Mouse (Mus musculus) midbrain, embryonic 14.5 days (tissue): ENCODE results near the gene Tmem41a. TPM values are rescaled to one million over a fixed set of nuclear protein-coding genes. Genes with fewer than 3 reads are reported as not detected.

Experiments used
- ATAC-seq: fragments of 200-750 bp; cut with Nextera tagmentation; 2 replicates; pipeline ENCODE4 v1.8.0; 2017; ENCODE audit warnings: moderate number of reproducible peaks, moderate library complexity; ENCODE audit not compliant: low FRiP score, low TSS enrichment
- DNase-seq: peaks from one replicate; pipeline ENCODE4 v3.0.0-alpha.2; 2015
- H3K27ac ChIP-seq: fragments of 300-500 bp; sonication (generic); replicated peaks from 2 replicates; pipeline ENCODE4 v1.5.1; 2014; ENCODE audit warnings: mild to moderate bottlenecking, low read depth, low read length, moderate library complexity
- H3K27me3 ChIP-seq: fragments of 300-500 bp; sonication (generic); 2 replicates; pipeline ENCODE4 v1.6.1; 2014; ENCODE audit warnings: low read length, control low read depth, mixed read lengths; ENCODE audit not compliant: control insufficient read depth, insufficient read depth
- H3K36me3 ChIP-seq: fragments of 300-500 bp; sonication (generic); 2 replicates; pipeline ENCODE4 v1.6.1; 2014; ENCODE audit warnings: low read length, control low read depth; ENCODE audit not compliant: control insufficient read depth, insufficient read depth
- H3K4me1 ChIP-seq: fragments of 300-500 bp; sonication (generic); 2 replicates; pipeline ENCODE4 v1.6.1; 2014; ENCODE audit warnings: mild to moderate bottlenecking, antibody characterized with exemption, low read length, control low read depth; ENCODE audit not compliant: control insufficient read depth, insufficient read depth
- H3K4me2 ChIP-seq: fragments of 300-500 bp; sonication (generic); 2 replicates; pipeline ENCODE4 v1.6.1; 2014; ENCODE audit warnings: mild to moderate bottlenecking, low read length, moderate library complexity
- H3K4me3 ChIP-seq: fragments of 300-500 bp; sonication (generic); replicated peaks from 2 replicates; pipeline ENCODE4 v1.5.1; 2014; ENCODE audit warnings: low read depth, low read length
- H3K9ac ChIP-seq: fragments of 300-500 bp; sonication (generic); replicated peaks from 2 replicates; pipeline ENCODE4 v1.6.1; 2014; ENCODE audit warnings: mild to moderate bottlenecking, low read length, moderate library complexity
- H3K9me3 ChIP-seq: fragments of 300-500 bp; sonication (generic); 2 replicates; pipeline ENCODE4 v1.6.1; 2016; ENCODE audit warnings: low read length, control low read depth, mixed read lengths; ENCODE audit not compliant: control insufficient read depth
- WGBS: fragments of 180-500 bp; shearing (Covaris S2); extraction: QIAGEN DNeasy Blood & Tissue Kit; methylation state at CpG from one replicate; pipeline ENCODE4 v1.1.7; 2014; 5-methylcytosine and 5-hydroxymethylcytosine counted together
- polyA plus RNA-seq: library from polyadenylated mRNA; unstranded; fragments of >200 nt; fragmentation: Nextera tagmentation; extraction: Ambion mirVana; gene quantifications from 2 replicates; pipeline ENCODE4 v1.2.1, GENCODE M21; 2014

Tmem41a gene
- polyA plus RNA-seq, 1 experiment from 2014 or later, result 40.7 TPM

DNA sequence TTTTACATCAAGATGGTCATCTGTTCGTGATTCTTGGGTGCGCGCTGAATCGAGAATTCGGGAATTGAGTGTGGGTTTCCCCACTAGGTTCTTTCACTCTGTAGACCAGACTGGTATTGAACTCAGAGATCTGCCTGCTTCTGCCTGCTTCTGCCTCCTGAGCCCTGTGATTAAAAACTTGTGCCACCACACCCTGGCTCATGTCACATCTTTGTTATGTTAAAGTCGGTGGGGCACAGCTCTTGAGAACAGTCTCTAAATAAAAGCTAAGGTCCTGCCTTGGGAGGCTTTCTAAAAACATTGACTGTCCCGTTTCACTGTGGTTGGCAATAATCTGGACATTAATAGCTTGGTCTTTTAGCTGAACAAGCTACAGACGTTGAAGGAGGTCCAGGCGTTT is 35.8 kb upstream of the Tmem41a start:
- Histone ChIP-seq H3K36me3 (no peaks in the 10 kb centered on the region), H3K4me3 (no peak overlapping the region), H3K9ac (no peak overlapping the region), H3K9me3 (no peaks in the 10 kb centered on the region), H3K27ac (no peak overlapping the region), H3K4me1 (no peaks in the 10 kb centered on the region), H3K4me2 (no peak overlapping the region), H3K27me3 (no peaks in the 10 kb centered on the region)
- ATAC-seq (no peak), DNase-seq (no peak)
- 97% methylated on average over 9 of the region's 9 CpGs for WGBS

DNA sequence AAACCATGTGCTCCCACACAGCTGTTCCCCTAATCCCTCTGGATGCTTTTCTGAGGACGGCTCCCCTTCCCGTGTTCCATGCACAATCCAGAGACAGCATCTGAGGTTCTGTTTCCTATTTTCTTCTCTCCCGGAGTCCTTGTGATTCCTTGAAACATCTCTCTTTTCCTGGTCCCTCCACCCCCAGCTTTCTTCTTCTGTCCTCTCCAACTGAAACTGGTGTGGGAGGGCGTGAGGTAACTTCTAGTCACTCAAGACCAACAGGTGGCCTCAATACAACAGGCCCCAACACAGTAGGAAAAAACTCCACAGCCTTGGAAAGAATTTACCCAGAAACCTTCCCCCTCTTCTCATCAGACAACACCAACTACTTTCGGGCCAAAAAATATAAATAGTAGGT is 30.0 kb upstream of the Tmem41a start:
- no peaks in the 10 kb centered on the region for H3K27me3 ChIP-seq
- no peak overlapping the region for H3K27ac ChIP-seq
- H3K9me3 ChIP-seq, result no peaks in the 10 kb centered on the region
- 81% methylated on average over 5 of the region's 5 CpGs for WGBS
- no peak overlapping the region for H3K4me3 ChIP-seq
- H3K9ac ChIP-seq, result no peak overlapping the region
- ATAC-seq, result no peak
- H3K4me2 ChIP-seq, result no peak overlapping the region
- no peaks in the 10 kb centered on the region for H3K4me1 ChIP-seq
- no peak for DNase-seq
- H3K36me3 ChIP-seq, result no peaks in the 10 kb centered on the region

DNA sequence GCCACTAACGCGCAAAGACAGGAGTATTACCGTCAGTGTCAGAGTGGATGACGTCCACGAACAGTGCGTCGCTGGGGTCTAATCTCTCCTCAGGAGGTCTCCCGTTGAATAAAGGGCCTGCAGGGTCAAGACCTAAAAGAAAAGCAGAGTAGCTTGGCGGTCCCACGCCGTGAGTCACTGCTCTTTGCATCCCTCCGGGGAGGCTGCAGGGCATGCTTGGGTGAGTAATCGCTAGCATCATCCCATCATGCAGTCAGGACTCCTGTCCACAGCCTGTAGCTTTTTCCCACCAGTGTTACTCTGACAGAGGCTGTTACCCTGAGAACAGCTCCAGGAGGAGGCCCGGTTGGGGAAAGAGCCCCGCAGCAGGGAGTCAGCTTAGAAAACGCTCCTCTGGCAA is 28.9 kb upstream of the Tmem41a start:
- Histone ChIP-seq H3K36me3 (no peaks in the 10 kb centered on the region), H3K27me3 (no peaks in the 10 kb centered on the region), H3K9ac (no peak overlapping the region; the same call in 1 of the 2 replicates), H3K4me1 (no peaks in the 10 kb centered on the region), H3K4me3 (no peak overlapping the region), H3K9me3 (no peaks in the 10 kb centered on the region), H3K27ac (no peak overlapping the region), H3K4me2 (peak overlapping the region; percentile 40)
- WGBS, result under 1% methylated on average over 16 of the region's 16 CpGs
- DNase-seq (peak; percentile 30), ATAC-seq (no peak)

DNA sequence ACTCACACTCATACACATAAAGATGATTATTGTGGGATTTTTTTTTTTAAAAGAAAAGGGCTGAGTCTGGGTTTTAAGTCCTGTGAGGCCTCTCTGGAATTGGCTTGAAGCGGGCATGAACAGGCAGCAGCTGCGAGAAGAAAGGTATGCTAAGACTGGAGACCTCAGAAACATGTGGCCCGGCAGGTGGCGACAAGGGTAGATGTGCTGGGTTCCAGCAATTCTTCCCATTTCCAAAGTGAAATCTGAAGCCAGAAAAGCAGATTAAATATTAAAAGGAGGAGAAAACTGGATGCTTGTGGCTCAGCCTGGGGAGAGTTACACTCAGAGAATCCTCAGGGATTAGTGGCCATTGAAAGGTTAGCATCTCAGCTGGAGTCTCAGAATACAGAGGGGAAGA is 24.1 kb upstream of the Tmem41a start:
- no peak for ATAC-seq
- Histone ChIP-seq H3K27me3 (no peaks in the 10 kb centered on the region), H3K27ac (no peak overlapping the region)

DNA sequence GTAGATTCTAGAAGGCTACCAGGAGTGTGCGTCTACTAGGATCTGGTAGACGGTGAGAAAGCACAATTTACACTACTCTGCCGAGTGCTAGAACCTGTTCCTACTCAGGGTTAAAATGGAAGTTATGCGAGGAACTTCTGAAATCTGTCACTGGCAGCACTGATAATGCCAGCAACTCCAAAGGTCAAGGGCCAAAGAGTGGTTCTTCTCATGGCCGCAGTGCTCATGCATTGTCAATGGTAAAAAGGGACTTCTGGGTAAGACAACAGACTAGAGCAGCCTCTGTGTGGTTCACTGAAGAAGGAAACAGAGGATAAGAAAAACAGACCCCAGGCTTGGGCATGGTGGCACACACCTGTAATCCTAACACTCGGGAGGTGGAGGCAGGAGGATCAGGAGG is 23.2 kb upstream of the Tmem41a start:
- DNase-seq (no peak), ATAC-seq (no peak)
- Histone ChIP-seq H3K4me1 (no peaks in the 10 kb centered on the region), H3K27me3 (no peaks in the 10 kb centered on the region), H3K36me3 (no peaks in the 10 kb centered on the region), H3K27ac (no peak overlapping the region), H3K4me2 (no peak overlapping the region), H3K9ac (no peak overlapping the region), H3K4me3 (no peak overlapping the region), H3K9me3 (no peaks in the 10 kb centered on the region)
- 91% methylated on average over 6 of the region's 6 CpGs for WGBS

More for the DNA sequence above, 24.1 kb upstream of the Tmem41a start:
- Histone ChIP-seq H3K9ac (no peak overlapping the region), H3K9me3 (no peaks in the 10 kb centered on the region), H3K4me1 (no peaks in the 10 kb centered on the region), H3K36me3 (no peaks in the 10 kb centered on the region), H3K4me2 (no peak overlapping the region), H3K4me3 (no peak overlapping the region)
- DNase-seq, result peak; percentile 13
- 60% methylated on average over 4 of the region's 4 CpGs for WGBS

DNA sequence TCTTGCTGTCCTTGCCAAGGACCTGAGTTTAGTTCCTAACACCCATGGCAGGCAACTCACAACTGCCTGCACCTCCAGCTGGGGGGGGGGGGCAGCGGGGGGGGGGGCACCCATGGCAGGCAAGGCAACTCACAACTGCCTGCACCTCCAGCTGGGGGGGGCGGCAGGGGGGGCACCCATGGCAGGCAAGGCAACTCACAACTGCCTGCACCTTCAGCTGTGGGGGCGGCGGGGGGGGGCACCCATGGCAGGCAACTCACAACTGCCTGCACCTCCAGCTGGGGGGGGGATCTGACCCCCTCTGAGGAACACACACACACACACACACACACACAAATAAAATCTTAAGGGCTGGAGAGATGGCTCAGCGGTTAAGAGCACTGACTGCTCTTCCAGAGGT is 22.5 kb upstream of the Tmem41a start:
- Histone ChIP-seq H3K9ac (no peak overlapping the region), H3K4me1 (no peaks in the 10 kb centered on the region), H3K4me3 (no peak overlapping the region), H3K36me3 (no peaks in the 10 kb centered on the region), H3K9me3 (no peaks in the 10 kb centered on the region), H3K4me2 (no peak overlapping the region), H3K27ac (no peak overlapping the region), H3K27me3 (no peaks in the 10 kb centered on the region)
- DNase-seq (no peak), ATAC-seq (no peak)
- 88% methylated on average over 5 of the region's 5 CpGs for WGBS

DNA sequence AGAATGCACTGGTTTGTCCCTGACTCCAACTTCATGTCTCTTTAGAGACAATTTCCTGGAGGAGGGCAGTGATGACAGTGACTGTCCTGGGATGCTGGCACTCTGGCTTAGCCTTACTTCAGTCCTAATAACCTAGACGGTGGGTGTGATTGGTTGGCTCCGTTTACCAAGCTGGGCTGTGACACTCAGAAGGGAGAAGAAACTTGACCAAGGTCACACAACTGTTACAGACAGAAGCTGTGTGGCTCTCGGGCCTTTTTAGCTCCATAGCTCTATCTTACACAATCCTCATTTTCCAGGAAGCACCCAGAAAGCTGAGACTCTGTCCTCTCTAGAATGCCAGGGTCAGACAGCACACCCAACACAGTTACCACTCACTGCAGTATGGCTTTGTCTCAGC is 18.2 kb upstream of the Tmem41a start:
- no peak overlapping the region for H3K4me3 ChIP-seq
- DNase-seq, result no peak
- no peaks in the 10 kb centered on the region for H3K4me1 ChIP-seq
- no peak overlapping the region for H3K27ac ChIP-seq
- 81% methylated on average over 3 of the region's 3 CpGs for WGBS
- no peak overlapping the region for H3K4me2 ChIP-seq
- no peaks in the 10 kb centered on the region for H3K9me3 ChIP-seq
- ATAC-seq, result no peak
- no peak overlapping the region for H3K9ac ChIP-seq
- no peaks in the 10 kb centered on the region for H3K27me3 ChIP-seq
- H3K36me3 ChIP-seq, result no peaks in the 10 kb centered on the region

DNA sequence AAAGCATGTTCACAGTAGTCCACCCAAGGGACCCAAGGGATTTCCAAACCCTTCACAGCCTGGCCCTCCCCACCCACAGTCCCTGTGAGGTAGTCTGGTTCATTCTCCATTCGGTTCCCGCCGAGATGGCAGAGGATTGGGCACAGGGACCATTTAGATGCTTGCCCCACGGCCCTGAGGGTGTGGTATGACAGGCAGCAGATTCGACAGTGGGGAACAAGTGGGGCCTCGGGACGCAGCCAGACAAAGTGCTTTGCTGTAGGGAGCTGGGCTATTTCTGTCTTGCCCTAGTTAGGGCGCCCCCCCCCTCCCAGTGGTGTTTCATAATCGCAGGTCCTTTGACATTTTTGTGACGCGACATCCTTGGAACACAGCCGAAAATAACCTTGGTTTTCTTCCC is 8.2 kb upstream of the Tmem41a start:
- Histone ChIP-seq H3K27ac (no peak overlapping the region), H3K4me2 (no peak overlapping the region), H3K27me3 (no peaks in the 10 kb centered on the region), H3K9me3 (no peaks in the 10 kb centered on the region), H3K4me1 (no peaks in the 10 kb centered on the region), H3K4me3 (no peak overlapping the region), H3K36me3 (no peaks in the 10 kb centered on the region), H3K9ac (no peak overlapping the region)
- ATAC-seq (no peak), DNase-seq (no peak)
- WGBS, result 82% methylated on average over 12 of the region's 12 CpGs

DNA sequence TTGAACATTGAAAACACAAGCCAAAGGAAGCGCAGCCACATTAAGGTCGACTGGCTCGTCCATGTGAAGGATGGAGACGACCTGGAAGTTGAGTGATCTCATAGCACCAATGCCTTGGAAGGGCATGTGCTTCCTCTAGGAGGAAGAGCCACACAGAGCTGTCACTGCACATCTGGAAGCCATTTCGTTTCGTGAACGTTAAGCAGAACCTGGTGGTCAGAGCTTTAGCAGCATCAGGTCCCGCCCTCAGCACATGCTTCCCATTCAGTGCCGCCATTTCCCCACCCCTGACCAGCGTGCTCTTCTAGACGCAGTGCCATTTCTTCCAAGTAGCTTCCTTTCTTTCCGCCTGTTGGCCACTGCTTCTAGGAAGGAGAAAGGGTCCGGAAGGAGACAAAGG is 18.9 kb downstream of the Tmem41a start:
- H3K9ac ChIP-seq, result no peak overlapping the region
- H3K4me3 ChIP-seq, result no peak overlapping the region
- H3K36me3 ChIP-seq, result peaks cover 79% of the 10 kb centered on the region
- no peaks in the 10 kb centered on the region for H3K4me1 ChIP-seq
- WGBS, result 91% methylated on average over 13 of the region's 13 CpGs
- H3K27me3 ChIP-seq, result no peaks in the 10 kb centered on the region
- H3K4me2 ChIP-seq, result no peak overlapping the region
- no peaks in the 10 kb centered on the region for H3K9me3 ChIP-seq
- ATAC-seq, result no peak
- H3K27ac ChIP-seq, result no peak overlapping the region
- no peak for DNase-seq
